Mouse (Mus musculus) forebrain, postnatal 0 days (tissue): ENCODE measurements at regions not wholly inside any gene's neighbourhood (a gene's known extent, or its start where the extent isn't known, plus 50 kb on each side); places are given as distances from the start of the nearest gene placed in this dataset.

Source experiments
- ATAC-seq: fragments of 200-750 bp; cut with Nextera tagmentation; 2 replicates; pipeline ENCODE4 v1.8.0; 2017; ENCODE audit warnings: mild to moderate bottlenecking, moderate library complexity
- DNase-seq: peaks from one replicate; pipeline ENCODE4 v3.0.0-alpha.2; 2015
- H3K27ac ChIP-seq: fragments of 300-500 bp; sonication (generic); 2 replicates; pipeline ENCODE4 v1.5.1; 2014; ENCODE audit warnings: low read depth, mild to moderate bottlenecking, antibody characterized with exemption, low read length, moderate library complexity, mixed read lengths
- H3K27me3 ChIP-seq: fragments of 300-500 bp; sonication (generic); 2 replicates; pipeline ENCODE4 v1.6.1; 2014; ENCODE audit warnings: mild to moderate bottlenecking, low read length, mixed read lengths; ENCODE audit not compliant: insufficient read depth
- H3K36me3 ChIP-seq: fragments of 300-500 bp; sonication (generic); 2 replicates; pipeline ENCODE4 v1.6.1; 2014; ENCODE audit warnings: mild to moderate bottlenecking, moderate library complexity; ENCODE audit not compliant: insufficient read depth
- H3K4me1 ChIP-seq: fragments of 300-500 bp; sonication (generic); 2 replicates; pipeline ENCODE4 v1.6.1; 2014; ENCODE audit warnings: antibody characterized with exemption; ENCODE audit not compliant: insufficient read depth
- H3K4me2 ChIP-seq: fragments of 300-500 bp; sonication (generic); 2 replicates; pipeline ENCODE4 v1.6.1; 2014; ENCODE audit warnings: low read depth, mild to moderate bottlenecking, moderate library complexity
- H3K4me3 ChIP-seq: fragments of 300-500 bp; sonication (generic); 2 replicates; pipeline ENCODE4 v1.5.1; 2014; ENCODE audit warnings: low read depth, low read length, mixed read lengths
- H3K9ac ChIP-seq: fragments of 300-500 bp; sonication (generic); 2 replicates; pipeline ENCODE4 v1.6.1; 2014; ENCODE audit warnings: mild to moderate bottlenecking
- H3K9me3 ChIP-seq: fragments of 300-500 bp; sonication (generic); 2 replicates; pipeline ENCODE4 v1.6.1; 2016; ENCODE audit warnings: low read length
- CTCF ChIP-seq: sonication (generic); IDR thresholded peaks from 2 replicates; pipeline ENCODE4 v1.5.1; 2016; ENCODE audit warnings: antibody characterized with exemption, control low read depth, low read depth
- WGBS: fragments of 180-500 bp; shearing (Covaris S2); extraction: QIAGEN DNeasy Blood & Tissue Kit; methylation state at CpG from one replicate; pipeline ENCODE4 v1.1.7; 2014; 5-methylcytosine and 5-hydroxymethylcytosine counted together

DNA sequence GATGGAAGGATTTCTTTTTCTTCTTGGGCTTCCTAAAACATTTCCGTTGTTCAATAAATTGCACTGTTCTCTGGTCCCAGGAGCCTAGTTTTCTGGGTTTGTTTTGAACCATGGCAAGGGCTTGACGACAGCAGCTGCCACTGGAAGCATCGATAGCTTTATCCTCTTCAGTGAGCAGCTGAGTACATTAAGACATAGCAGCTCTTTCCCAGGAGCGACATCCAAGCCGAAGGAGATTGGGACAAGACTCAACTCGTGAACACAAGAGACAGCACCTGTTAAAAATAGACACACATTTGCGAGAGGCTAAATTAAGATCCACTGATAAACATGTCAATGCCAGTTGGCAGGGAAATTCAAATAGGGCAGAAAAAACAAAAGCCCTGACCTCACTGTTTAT, 194.7 kb upstream of the Rhobtb1 start:
- Histone ChIP-seq H3K4me1 (no peaks in the 10 kb centered on the region), H3K27me3 (no peaks in the 10 kb centered on the region), H3K4me3 (no peak overlapping the region), H3K9ac (no peak overlapping the region), H3K9me3 (no peaks in the 10 kb centered on the region), H3K27ac (no peak overlapping the region), H3K36me3 (no peaks in the 10 kb centered on the region), H3K4me2 (no peak overlapping the region)
- no peak for TF ChIP-seq CTCF
- ATAC-seq (no peak), DNase-seq (no peak)
- WGBS = 72% methylated on average over 7 of the region's 7 CpGs

GRCm38 (mm10) chr10:68961376-68961775, 189.9 kb upstream of the Rhobtb1 start:
- Histone ChIP-seq H3K27me3 (no peaks in the 10 kb centered on the region), H3K4me3 (no peak overlapping the region), H3K27ac (no peak overlapping the region), H3K9ac (no peak overlapping the region), H3K4me1 (no peaks in the 10 kb centered on the region), H3K36me3 (no peaks in the 10 kb centered on the region), H3K9me3 (no peaks in the 10 kb centered on the region), H3K4me2 (no peak overlapping the region)
- DNase-seq (no peak), ATAC-seq (no peak)
- no peak for TF ChIP-seq CTCF
- WGBS = 80% methylated on average over 1 of the region's 1 CpGs

GRCm38 (mm10) chr10:68963090-68963489, 188.1 kb upstream of the Rhobtb1 start:
- Histone ChIP-seq H3K4me1 (no peaks in the 10 kb centered on the region), H3K4me3 (no peak overlapping the region), H3K27me3 (no peaks in the 10 kb centered on the region), H3K36me3 (no peaks in the 10 kb centered on the region), H3K27ac (no peak overlapping the region), H3K9ac (no peak overlapping the region), H3K9me3 (no peaks in the 10 kb centered on the region), H3K4me2 (no peak overlapping the region)
- ATAC-seq = no peak
- WGBS = 62% methylated on average over 8 of the region's 8 CpGs
- TF ChIP-seq CTCF = no peak
- no peak for DNase-seq

DNA sequence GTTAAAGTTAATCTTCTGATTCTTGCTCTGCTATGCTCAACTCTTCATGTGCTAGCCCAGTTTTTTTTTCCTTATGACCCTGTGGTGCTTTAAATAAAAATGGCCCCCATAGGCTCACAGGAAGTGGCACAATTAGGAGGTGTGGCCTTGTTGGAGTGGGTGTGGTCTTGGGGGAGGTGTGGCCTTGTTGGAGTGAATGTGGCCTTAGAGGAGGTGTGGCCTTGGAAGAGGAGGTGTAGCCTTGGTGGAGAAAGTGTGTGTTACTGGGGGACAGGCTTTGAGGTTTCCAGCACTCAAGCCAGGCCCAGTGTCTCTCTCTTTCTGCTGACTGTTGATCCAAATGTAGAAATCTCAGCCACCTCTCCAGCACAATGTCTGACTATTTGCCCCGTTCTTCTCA, 186.0 kb upstream of the Rhobtb1 start:
- no peak for TF ChIP-seq CTCF
- H3K27me3 ChIP-seq = no peaks in the 10 kb centered on the region
- H3K9me3 ChIP-seq = no peaks in the 10 kb centered on the region
- no peak for ATAC-seq
- DNase-seq = no peak
- 97% methylated on average over 1 of the region's 1 CpGs for WGBS
- no peaks in the 10 kb centered on the region for H3K4me1 ChIP-seq
- H3K27ac ChIP-seq = no peak overlapping the region
- H3K4me2 ChIP-seq = no peak overlapping the region
- no peaks in the 10 kb centered on the region for H3K36me3 ChIP-seq
- H3K9ac ChIP-seq = no peak overlapping the region
- H3K4me3 ChIP-seq = no peak overlapping the region

GRCm38 (mm10) chr10:68967976-68968968, 183.0 kb upstream of the Rhobtb1 start:
- Histone ChIP-seq H3K27me3 (no peaks in the 10 kb centered on the region), H3K9ac (no peak overlapping the region), H3K4me2 (no peak overlapping the region), H3K4me1 (no peaks in the 10 kb centered on the region), H3K36me3 (no peaks in the 10 kb centered on the region), H3K9me3 (no peaks in the 10 kb centered on the region), H3K27ac (no peak overlapping the region), H3K4me3 (no peak overlapping the region)
- ATAC-seq = peak; percentile 53; the same call in 1 of the 2 replicates
- DNase-seq = peak; percentile 22
- no peak for TF ChIP-seq CTCF
- WGBS = 44% methylated on average over 15 of the region's 15 CpGs

DNA sequence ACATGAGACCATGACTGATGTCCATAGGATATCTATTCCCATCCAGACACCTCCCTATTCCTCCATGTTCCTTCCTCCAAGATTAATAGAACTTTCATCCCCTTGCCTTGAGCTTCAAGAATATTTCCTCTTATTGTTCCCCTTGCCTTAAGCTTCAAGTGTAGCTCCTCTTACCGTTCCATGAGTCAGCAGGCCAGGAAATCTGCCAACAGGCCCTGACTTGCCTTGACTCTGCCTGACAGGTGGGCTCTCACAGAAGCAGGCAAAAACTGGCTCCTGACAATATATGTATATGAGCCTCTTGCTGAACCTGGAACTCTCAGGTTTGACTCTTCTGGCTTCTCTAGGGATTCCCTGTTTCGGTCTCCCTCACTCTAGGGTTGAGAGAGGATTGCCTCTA, 180.7 kb upstream of the Rhobtb1 start:
- H3K4me3 ChIP-seq = no peak overlapping the region
- H3K9me3 ChIP-seq = no peaks in the 10 kb centered on the region
- no peaks in the 10 kb centered on the region for H3K27me3 ChIP-seq
- ATAC-seq (no peak), DNase-seq (no peak)
- H3K36me3 ChIP-seq = no peaks in the 10 kb centered on the region
- H3K9ac ChIP-seq = no peak overlapping the region
- H3K27ac ChIP-seq = no peak overlapping the region
- no peak for TF ChIP-seq CTCF
- no peak overlapping the region for H3K4me2 ChIP-seq
- no peaks in the 10 kb centered on the region for H3K4me1 ChIP-seq
- 85% methylated on average over 2 of the region's 2 CpGs for WGBS

GRCm38 (mm10) chr10:68974771-68975170, 176.5 kb upstream of the Rhobtb1 start:
- H3K4me3 ChIP-seq = no peak overlapping the region
- DNase-seq = peak; percentile 51
- H3K4me1 ChIP-seq = no peaks in the 10 kb centered on the region
- WGBS = 40% methylated on average over 7 of the region's 7 CpGs
- no peaks in the 10 kb centered on the region for H3K36me3 ChIP-seq
- no peak overlapping the region for H3K27ac ChIP-seq
- H3K9ac ChIP-seq = no peak overlapping the region
- no peak overlapping the region for H3K4me2 ChIP-seq
- H3K9me3 ChIP-seq = no peaks in the 10 kb centered on the region
- no peak for TF ChIP-seq CTCF
- no peaks in the 10 kb centered on the region for H3K27me3 ChIP-seq
- no peak; the same call in 1 of the 2 replicates for ATAC-seq
